Mouse (Mus musculus): ENCODE measurements around the gene Prkcd. TPM values are rescaled to one million over a fixed set of nuclear protein-coding genes. Genes with fewer than 3 reads are reported as not detected.
A peak's percentile ranks its signal among the peaks of the same experiment; 100 is the strongest.
"Not testable (repeated sequence)": the region's sequence is repeated elsewhere in the genome, so short reads cannot be mapped to it uniquely, and the experiment has no call there.

Prkcd gene
- polyA plus RNA-seq, 1 experiment = 47.5 TPM

DNA sequence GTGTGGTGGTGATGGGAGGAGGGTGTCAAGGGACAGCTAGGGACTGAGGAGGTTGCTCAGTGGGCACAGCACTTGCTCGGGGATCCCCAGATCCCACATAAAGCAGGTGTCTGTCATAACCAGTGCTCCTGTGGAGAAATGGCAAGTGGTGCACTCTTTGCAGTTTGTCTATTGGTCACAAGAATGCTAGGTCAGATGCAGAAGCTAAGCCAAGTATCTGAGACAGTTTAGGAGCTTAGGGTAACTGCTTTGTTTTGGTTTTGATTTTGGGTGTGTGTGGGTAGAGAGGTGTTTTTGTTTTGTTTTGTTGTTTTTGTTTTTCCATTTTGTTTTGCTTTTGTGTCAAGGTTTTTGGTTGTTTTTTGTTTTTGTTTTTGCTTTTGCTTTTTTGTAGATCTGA is 44.8 kb downstream of the Prkcd start:
- Histone ChIP-seq H3K4me3 (ENCODE audit: low read depth, low read length) (no peak overlapping the region), H3K27me3 (ENCODE audit: control insufficient read depth, insufficient read depth, low read length, poor library complexity, severe bottlenecking) (no peaks in the 10 kb centered on the region), H3K9me3 (replicated peaks; ENCODE audit: control insufficient read depth, insufficient read depth, low read length, poor library complexity, severe bottlenecking) (no peaks in the 10 kb centered on the region), H3K36me3 (ENCODE audit: control insufficient read depth, insufficient read depth, low read length, poor library complexity, severe bottlenecking) (no peaks in the 10 kb centered on the region), H3K27ac (ENCODE audit: insufficient read depth, low read length) (no peak overlapping the region), H3K9ac (ENCODE audit: low read depth, poor library complexity, severe bottlenecking) (no peak overlapping the region), H3K4me1 (ENCODE audit: control insufficient read depth, insufficient read depth, low read length) (peaks cover 6% of the 10 kb centered on the region)
- TF ChIP-seq POLR2A (IDR thresholded peaks at IDR 0.05; ENCODE audit: insufficient read depth, low read length) (no peak), EP300 (IDR thresholded peaks at IDR 0.05; ENCODE audit: insufficient read depth, low read depth, low read length) (no peak), CTCF (IDR thresholded peaks at IDR 0.05; ENCODE audit: low read depth, low read length) (no peak)

DNA sequence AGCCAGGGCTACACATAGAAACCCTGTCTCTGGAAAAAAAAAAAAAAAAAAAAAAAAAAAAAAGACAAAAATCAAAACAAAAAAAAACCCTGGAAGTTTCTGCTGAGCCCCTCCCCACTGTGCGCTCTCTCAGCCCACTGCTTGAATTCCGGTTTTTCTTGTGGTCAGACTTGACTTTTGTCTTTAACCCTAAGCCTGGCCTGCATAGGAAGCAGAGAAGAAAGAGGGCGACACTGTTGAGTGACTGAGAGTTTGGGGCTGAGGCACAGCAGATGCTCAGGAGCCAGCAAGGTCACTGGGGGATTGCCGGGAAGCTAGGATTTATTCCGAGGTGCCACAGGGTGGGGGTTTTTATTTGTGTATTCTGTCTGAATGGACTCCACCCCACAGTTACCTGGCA is 46.1 kb downstream of the Prkcd start:
- H3K27ac ChIP-seq (ENCODE audit: insufficient read depth, low read length) = peak overlapping the region; percentile 84
- peaks cover under 1% of the 10 kb centered on the region; the same call in 1 of the 2 replicates for H3K36me3 ChIP-seq (ENCODE audit: control insufficient read depth, insufficient read depth, low read length, poor library complexity, severe bottlenecking)
- H3K27me3 ChIP-seq (ENCODE audit: control insufficient read depth, insufficient read depth, low read length, poor library complexity, severe bottlenecking) = no peaks in the 10 kb centered on the region
- no peak overlapping the region for H3K4me3 ChIP-seq (ENCODE audit: low read depth, low read length)
- H3K4me1 ChIP-seq (ENCODE audit: control insufficient read depth, insufficient read depth, low read length) = peaks cover 4% of the 10 kb centered on the region
- no peak for TF ChIP-seq POLR2A (IDR thresholded peaks at IDR 0.05; ENCODE audit: insufficient read depth, low read length)
- no peak for TF ChIP-seq CTCF (IDR thresholded peaks at IDR 0.05; ENCODE audit: low read depth, low read length)
- peak; percentile 70; the same call in 1 of the 2 replicates for TF ChIP-seq EP300 (IDR thresholded peaks at IDR 0.05; ENCODE audit: insufficient read depth, low read depth, low read length)
- H3K9me3 ChIP-seq (replicated peaks; ENCODE audit: control insufficient read depth, insufficient read depth, low read length, poor library complexity, severe bottlenecking) = no peaks in the 10 kb centered on the region
- H3K9ac ChIP-seq (ENCODE audit: low read depth, poor library complexity, severe bottlenecking) = no peak overlapping the region

DNA sequence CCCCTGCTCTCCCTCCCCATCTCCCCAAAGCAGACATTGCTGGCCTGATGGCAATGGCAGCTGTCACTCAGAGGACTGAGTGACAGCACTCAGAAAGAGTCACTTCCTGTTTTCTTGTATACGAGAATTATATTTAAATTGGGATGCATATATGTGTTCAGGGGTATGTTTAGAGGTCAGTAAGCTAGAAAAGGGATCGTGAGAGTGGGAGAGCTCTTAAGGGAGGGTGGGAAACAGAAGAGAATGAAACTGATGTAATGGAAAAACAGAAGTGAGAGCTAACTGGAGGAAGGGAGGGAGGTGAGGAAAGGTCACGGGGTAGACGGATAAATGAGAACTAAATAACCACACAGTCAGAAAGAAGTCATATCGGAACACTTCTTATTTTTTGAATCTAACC is 46.8 kb downstream of the Prkcd start:
- Histone ChIP-seq H3K4me3 (ENCODE audit: low read depth, low read length) (no peak overlapping the region), H3K27me3 (ENCODE audit: control insufficient read depth, insufficient read depth, low read length, poor library complexity, severe bottlenecking) (no peaks in the 10 kb centered on the region), H3K27ac (ENCODE audit: insufficient read depth, low read length) (no peak overlapping the region), H3K36me3 (ENCODE audit: control insufficient read depth, insufficient read depth, low read length, poor library complexity, severe bottlenecking) (peaks cover 4% of the 10 kb centered on the region; the same call in 1 of the 2 replicates), H3K9me3 (replicated peaks; ENCODE audit: control insufficient read depth, insufficient read depth, low read length, poor library complexity, severe bottlenecking) (no peaks in the 10 kb centered on the region), H3K9ac (ENCODE audit: low read depth, poor library complexity, severe bottlenecking) (no peak overlapping the region), H3K4me1 (ENCODE audit: control insufficient read depth, insufficient read depth, low read length) (peaks cover 3% of the 10 kb centered on the region)
- TF ChIP-seq POLR2A (IDR thresholded peaks at IDR 0.05; ENCODE audit: insufficient read depth, low read length) = no peak
- TF ChIP-seq EP300 (IDR thresholded peaks at IDR 0.05; ENCODE audit: insufficient read depth, low read depth, low read length) = no peak
- no peak for TF ChIP-seq CTCF (IDR thresholded peaks at IDR 0.05; ENCODE audit: low read depth, low read length)

DNA sequence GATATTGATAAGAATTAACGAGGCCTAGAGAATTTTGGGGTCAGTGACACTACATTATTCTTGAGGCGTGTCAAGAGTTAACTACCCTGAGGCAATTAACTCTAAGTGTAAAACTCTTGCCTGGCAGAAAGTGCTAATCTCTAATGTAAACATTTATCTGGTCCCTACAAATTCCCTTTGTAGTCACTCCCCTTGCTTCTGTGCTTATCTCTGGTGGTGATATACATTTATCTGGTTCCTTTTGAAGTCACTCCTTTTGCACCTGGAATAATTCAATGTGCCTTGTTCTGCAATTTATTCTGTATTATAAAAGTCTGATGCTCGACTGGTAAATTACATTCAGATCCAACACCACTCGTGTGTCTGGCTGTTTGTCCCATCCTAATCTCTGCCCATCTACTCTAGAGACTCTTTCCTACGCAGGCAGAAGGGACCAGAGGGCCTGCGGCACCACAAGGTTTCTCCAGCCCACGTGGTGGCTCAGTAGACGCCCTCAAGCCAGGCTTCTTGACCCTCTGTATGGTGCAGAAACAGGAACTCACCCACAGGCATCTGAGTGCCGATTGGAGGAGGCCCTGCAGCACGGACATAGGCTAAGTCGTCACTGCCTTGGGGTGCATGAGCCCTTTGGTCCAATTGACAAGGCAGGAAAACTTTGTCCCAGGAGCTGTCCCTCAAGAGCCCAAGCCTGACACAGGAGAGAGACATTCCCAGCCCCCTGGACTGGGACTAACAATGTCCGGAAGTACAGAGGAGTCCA is 48.5 kb downstream of the Prkcd start:
- H3K27me3 ChIP-seq (ENCODE audit: control insufficient read depth, insufficient read depth, low read length, poor library complexity, severe bottlenecking); H3K4me1 ChIP-seq (ENCODE audit: control insufficient read depth, insufficient read depth, low read length); H3K4me3 ChIP-seq (ENCODE audit: low read depth, low read length); H3K27ac ChIP-seq (ENCODE audit: insufficient read depth, low read length); H3K9me3 ChIP-seq (replicated peaks; ENCODE audit: control insufficient read depth, insufficient read depth, low read length, poor library complexity, severe bottlenecking); H3K9ac ChIP-seq (ENCODE audit: low read depth, poor library complexity, severe bottlenecking): not testable (repeated sequence)
- peaks cover 17% of the 10 kb centered on the region for H3K36me3 ChIP-seq (ENCODE audit: control insufficient read depth, insufficient read depth, low read length, poor library complexity, severe bottlenecking)

DNA sequence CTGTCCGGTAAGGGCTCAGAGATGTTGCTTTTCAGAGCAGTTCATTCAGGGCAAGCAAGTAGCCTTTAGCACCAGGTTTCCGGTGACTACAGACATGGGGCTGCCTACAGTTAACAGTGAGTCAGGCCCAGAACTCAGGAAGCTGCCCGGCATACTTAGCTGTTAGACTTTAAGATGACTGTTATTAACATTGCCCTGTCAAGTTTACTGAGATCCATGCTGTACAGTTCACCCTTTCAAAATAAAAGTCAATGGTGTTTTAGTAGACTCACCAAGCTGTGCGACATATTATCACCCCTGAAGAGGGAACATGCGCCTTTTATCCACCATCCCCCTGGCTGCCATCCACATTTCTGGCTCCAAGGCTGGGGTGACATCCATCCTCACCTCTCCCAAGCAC is 49.8 kb downstream of the Prkcd start:
- Histone ChIP-seq H3K36me3 (ENCODE audit: control insufficient read depth, insufficient read depth, low read length, poor library complexity, severe bottlenecking) (peaks cover 28% of the 10 kb centered on the region), H3K4me3 (ENCODE audit: low read depth, low read length) (no peak overlapping the region), H3K27me3 (ENCODE audit: control insufficient read depth, insufficient read depth, low read length, poor library complexity, severe bottlenecking) (no peaks in the 10 kb centered on the region), H3K4me1 (ENCODE audit: control insufficient read depth, insufficient read depth, low read length) (peaks cover 2% of the 10 kb centered on the region), H3K9me3 (replicated peaks; ENCODE audit: control insufficient read depth, insufficient read depth, low read length, poor library complexity, severe bottlenecking) (no peaks in the 10 kb centered on the region), H3K27ac (ENCODE audit: insufficient read depth, low read length) (no peak overlapping the region), H3K9ac (ENCODE audit: low read depth, poor library complexity, severe bottlenecking) (no peak overlapping the region)
- TF ChIP-seq CTCF (IDR thresholded peaks at IDR 0.05; ENCODE audit: low read depth, low read length) (no peak), EP300 (IDR thresholded peaks at IDR 0.05; ENCODE audit: insufficient read depth, low read depth, low read length) (no peak), POLR2A (IDR thresholded peaks at IDR 0.05; ENCODE audit: insufficient read depth, low read length) (no peak)

DNA sequence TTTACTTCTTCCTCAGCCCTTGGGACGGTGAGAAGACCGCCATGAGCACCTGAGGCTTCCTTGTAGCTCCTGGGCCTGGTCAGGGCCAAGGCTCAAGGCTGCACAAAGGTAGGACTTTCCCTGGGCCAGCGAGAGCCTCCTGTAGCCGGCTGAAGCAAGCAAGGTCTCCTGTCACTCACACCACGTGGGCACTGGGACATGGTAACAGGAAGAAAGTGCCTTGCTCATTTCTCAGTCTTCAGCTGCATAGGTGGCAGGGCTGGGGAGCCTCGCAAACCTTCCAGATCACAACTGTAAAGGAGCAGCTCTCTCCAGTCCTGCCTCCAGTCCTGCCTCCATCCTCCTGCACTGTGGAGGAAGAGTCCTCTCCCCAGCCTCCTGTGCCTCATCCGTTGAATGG is 50.2 kb downstream of the Prkcd start:
- Histone ChIP-seq H3K4me3 (ENCODE audit: low read depth, low read length) (no peak overlapping the region), H3K27me3 (ENCODE audit: control insufficient read depth, insufficient read depth, low read length, poor library complexity, severe bottlenecking) (no peaks in the 10 kb centered on the region), H3K9me3 (replicated peaks; ENCODE audit: control insufficient read depth, insufficient read depth, low read length, poor library complexity, severe bottlenecking) (no peaks in the 10 kb centered on the region), H3K27ac (ENCODE audit: insufficient read depth, low read length) (no peak overlapping the region), H3K36me3 (ENCODE audit: control insufficient read depth, insufficient read depth, low read length, poor library complexity, severe bottlenecking) (peaks cover 32% of the 10 kb centered on the region), H3K4me1 (ENCODE audit: control insufficient read depth, insufficient read depth, low read length) (peaks cover 2% of the 10 kb centered on the region), H3K9ac (ENCODE audit: low read depth, poor library complexity, severe bottlenecking) (no peak overlapping the region)
- TF ChIP-seq POLR2A (IDR thresholded peaks at IDR 0.05; ENCODE audit: insufficient read depth, low read length) = no peak
- no peak for TF ChIP-seq EP300 (IDR thresholded peaks at IDR 0.05; ENCODE audit: insufficient read depth, low read depth, low read length)
- no peak for TF ChIP-seq CTCF (IDR thresholded peaks at IDR 0.05; ENCODE audit: low read depth, low read length)
